Mouse (Mus musculus): ENCODE data around the gene Gm45521. TPM values are rescaled to one million over a fixed set of nuclear protein-coding genes. Genes with fewer than 3 reads are reported as not detected.

Gene Gm45521
- not detected in 2 replicates for polyA plus RNA-seq (2012; rRNA removed)
- polyA plus RNA-seq (2014; fragmentation: Nextera tagmentation; extraction: Ambion mirVana) = not detected in 2 replicates

DNA sequence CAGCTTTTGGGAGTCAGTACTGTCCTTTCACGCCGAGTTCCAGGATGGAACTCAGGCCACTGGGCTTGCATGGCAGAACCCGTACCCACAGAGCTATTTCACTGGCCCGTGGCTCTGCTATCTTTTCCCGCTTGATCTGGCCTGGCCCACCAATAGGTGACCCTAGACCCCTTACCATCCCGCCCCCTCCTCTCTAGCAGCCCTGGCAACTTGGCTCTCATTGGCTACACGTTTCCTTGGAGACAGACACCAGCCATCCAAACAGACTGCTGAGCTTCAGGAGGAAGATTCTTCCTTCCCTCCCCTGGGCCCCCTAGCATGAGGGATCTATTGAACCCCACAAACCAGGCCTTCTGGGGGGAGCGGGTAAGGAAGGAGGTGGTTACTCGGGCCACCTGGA lies at the start of gene Gm45521:
Gene Gm45521, plus strand, starts transcription at position 240 of the 400 bp plus-strand sequence.
- H3K9ac ChIP-seq (ENCODE audit: low read depth, low read length, severe bottlenecking) = no peak within 1 kb of the TSS
- 57% methylated on average over 9 of the region's 9 CpGs for WGBS
- 0 out of 2 replicates have a peak, but pooled peaks cover 3% of the 10 kb centered on the region for H3K36me3 ChIP-seq (ENCODE audit: control insufficient read depth, insufficient read depth, low read length)

DNA sequence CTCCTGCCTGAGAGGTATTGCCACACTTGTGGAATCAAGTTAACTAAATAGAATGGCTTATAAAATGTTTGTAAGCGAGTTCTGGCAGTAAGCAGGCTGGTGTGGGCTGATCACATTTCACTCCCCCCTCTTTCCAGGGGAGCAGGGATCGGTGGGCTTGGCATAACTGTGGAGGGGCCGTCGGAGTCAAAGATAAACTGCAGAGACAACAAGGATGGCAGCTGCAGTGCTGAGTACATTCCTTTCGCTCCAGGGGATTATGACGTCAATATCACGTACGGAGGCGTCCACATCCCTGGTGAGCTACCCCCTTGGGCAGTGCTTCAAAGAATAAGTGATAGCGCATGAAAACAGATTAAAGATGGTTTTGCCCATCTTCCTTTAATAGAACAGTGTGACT lies 47.6 kb upstream of the Gm45521 start:
- Histone ChIP-seq H3K4me1 (ENCODE audit: control insufficient read depth, insufficient read depth, low read length) (peaks cover 19% of the 10 kb centered on the region; the same call in 1 of the 2 replicates), H3K36me3 (ENCODE audit: control insufficient read depth, insufficient read depth, low read length) (peaks cover 82% of the 10 kb centered on the region), H3K27me3 (ENCODE audit: control insufficient read depth, insufficient read depth, low read length) (no peaks in the 10 kb centered on the region), H3K27ac (replicated peaks; ENCODE audit: low read depth, low read length) (no peak overlapping the region), H3K4me2 (replicated peaks; ENCODE audit: low read depth, low read length, severe bottlenecking) (no peak overlapping the region), H3K9ac (ENCODE audit: low read depth, low read length, severe bottlenecking) (no peak overlapping the region), H3K9me3 (ENCODE audit: control insufficient read depth, low read length) (no peaks in the 10 kb centered on the region), H3K4me3 (replicated peaks; ENCODE audit: low read length) (no peak overlapping the region)
- TF ChIP-seq POLR2A (IDR thresholded peaks at IDR 0.05; ENCODE audit: borderline replicate concordance, extremely low read depth, insufficient read depth, insufficient read length) = no peak
- 61% methylated on average over 10 of the region's 10 CpGs for WGBS
- ATAC-seq (ENCODE audit: low FRiP score, low read depth) = peak; percentile 48; the same call in 1 of the 2 replicates
- DNase-seq (ENCODE audit: low spot score) = no peak

More for the DNA sequence above, at the start of gene Gm45521:
- H3K27ac ChIP-seq (replicated peaks; ENCODE audit: low read depth, low read length) = no peak within 1 kb of the TSS
- H3K4me1 ChIP-seq (ENCODE audit: control insufficient read depth, insufficient read depth, low read length) = peaks cover 13% of the 10 kb centered on the region
- H3K4me3 ChIP-seq (replicated peaks; ENCODE audit: low read length) = no peak within 1 kb of the TSS
- DNase-seq (ENCODE audit: low spot score) = no peak
- TF ChIP-seq POLR2A (IDR thresholded peaks at IDR 0.05; ENCODE audit: borderline replicate concordance, extremely low read depth, insufficient read depth, insufficient read length) = no peak
- no peaks in the 10 kb centered on the region for H3K9me3 ChIP-seq (ENCODE audit: control insufficient read depth, low read length)
- no peak for ATAC-seq (ENCODE audit: low FRiP score, low read depth)
- no peaks in the 10 kb centered on the region for H3K27me3 ChIP-seq (ENCODE audit: control insufficient read depth, insufficient read depth, low read length)
- no peak within 1 kb of the TSS for H3K4me2 ChIP-seq (replicated peaks; ENCODE audit: low read depth, low read length, severe bottlenecking)

DNA sequence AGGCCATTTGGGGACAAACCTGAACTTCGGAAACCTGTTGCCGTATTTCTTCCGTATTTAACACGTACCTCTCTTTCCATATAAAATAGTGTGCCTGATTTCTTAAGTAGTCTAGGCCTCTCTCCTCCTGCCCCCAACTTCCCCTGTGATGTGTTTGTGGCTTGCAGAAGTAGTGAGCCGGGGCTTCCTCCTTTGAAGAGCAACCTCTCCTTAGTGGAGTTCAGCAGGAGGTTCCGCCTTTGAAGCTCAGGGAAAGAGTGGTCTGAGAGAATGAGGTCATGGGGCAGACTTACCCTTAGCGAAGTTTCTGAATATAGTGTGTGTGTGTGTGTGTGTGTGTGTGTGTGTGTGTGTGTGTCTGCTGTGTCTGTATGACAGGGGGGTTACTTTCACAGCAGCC lies 43.2 kb upstream of the Gm45521 start:
- H3K9ac ChIP-seq (ENCODE audit: low read depth, low read length, severe bottlenecking) = no peak overlapping the region
- H3K4me3 ChIP-seq (replicated peaks; ENCODE audit: low read length) = no peak overlapping the region
- ATAC-seq (ENCODE audit: low FRiP score, low read depth) (no peak), DNase-seq (ENCODE audit: low spot score) (no peak)
- 42% methylated on average over 7 of the region's 7 CpGs for WGBS
- H3K27ac ChIP-seq (replicated peaks; ENCODE audit: low read depth, low read length) = no peak overlapping the region
- no peaks in the 10 kb centered on the region for H3K9me3 ChIP-seq (ENCODE audit: control insufficient read depth, low read length)
- H3K4me2 ChIP-seq (replicated peaks; ENCODE audit: low read depth, low read length, severe bottlenecking) = no peak overlapping the region
- peaks cover 85% of the 10 kb centered on the region for H3K36me3 ChIP-seq (ENCODE audit: control insufficient read depth, insufficient read depth, low read length)
- H3K4me1 ChIP-seq (ENCODE audit: control insufficient read depth, insufficient read depth, low read length) = peaks cover 19% of the 10 kb centered on the region; the same call in 1 of the 2 replicates
- H3K27me3 ChIP-seq (ENCODE audit: control insufficient read depth, insufficient read depth, low read length) = no peaks in the 10 kb centered on the region
- TF ChIP-seq POLR2A (IDR thresholded peaks at IDR 0.05; ENCODE audit: borderline replicate concordance, extremely low read depth, insufficient read depth, insufficient read length) = no peak

DNA sequence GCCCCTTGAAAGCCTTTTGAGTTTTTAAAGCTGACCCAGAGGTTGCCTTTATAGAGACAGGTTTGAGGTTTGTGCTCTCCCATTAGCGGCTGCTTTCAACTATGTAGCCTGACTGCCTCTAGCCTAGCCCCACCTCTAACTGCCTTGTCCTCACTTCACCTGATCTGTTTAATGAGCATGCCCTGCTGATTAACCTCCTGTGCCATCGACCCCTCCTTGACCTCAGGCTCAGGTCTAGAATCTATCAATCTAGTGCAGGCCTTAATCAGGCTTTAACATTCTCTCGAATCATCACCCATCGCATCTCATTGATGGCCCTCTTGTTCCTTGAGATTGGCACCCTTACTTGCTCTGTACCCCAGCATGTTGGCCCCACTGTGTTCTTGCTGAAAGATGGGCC lies 42.6 kb upstream of the Gm45521 start:
- peaks cover 19% of the 10 kb centered on the region; the same call in 1 of the 2 replicates for H3K4me1 ChIP-seq (ENCODE audit: control insufficient read depth, insufficient read depth, low read length)
- no peak overlapping the region for H3K27ac ChIP-seq (replicated peaks; ENCODE audit: low read depth, low read length)
- DNase-seq (ENCODE audit: low spot score) = no peak
- no peak overlapping the region for H3K4me3 ChIP-seq (replicated peaks; ENCODE audit: low read length)
- ATAC-seq (ENCODE audit: low FRiP score, low read depth) = no peak
- no peak overlapping the region for H3K4me2 ChIP-seq (replicated peaks; ENCODE audit: low read depth, low read length, severe bottlenecking)
- peaks cover 86% of the 10 kb centered on the region for H3K36me3 ChIP-seq (ENCODE audit: control insufficient read depth, insufficient read depth, low read length)
- TF ChIP-seq POLR2A (IDR thresholded peaks at IDR 0.05; ENCODE audit: borderline replicate concordance, extremely low read depth, insufficient read depth, insufficient read length) = no peak
- H3K9me3 ChIP-seq (ENCODE audit: control insufficient read depth, low read length) = no peaks in the 10 kb centered on the region
- H3K9ac ChIP-seq (ENCODE audit: low read depth, low read length, severe bottlenecking) = no peak overlapping the region
- WGBS = 41% methylated on average over 4 of the region's 4 CpGs
- H3K27me3 ChIP-seq (ENCODE audit: control insufficient read depth, insufficient read depth, low read length) = no peaks in the 10 kb centered on the region

DNA sequence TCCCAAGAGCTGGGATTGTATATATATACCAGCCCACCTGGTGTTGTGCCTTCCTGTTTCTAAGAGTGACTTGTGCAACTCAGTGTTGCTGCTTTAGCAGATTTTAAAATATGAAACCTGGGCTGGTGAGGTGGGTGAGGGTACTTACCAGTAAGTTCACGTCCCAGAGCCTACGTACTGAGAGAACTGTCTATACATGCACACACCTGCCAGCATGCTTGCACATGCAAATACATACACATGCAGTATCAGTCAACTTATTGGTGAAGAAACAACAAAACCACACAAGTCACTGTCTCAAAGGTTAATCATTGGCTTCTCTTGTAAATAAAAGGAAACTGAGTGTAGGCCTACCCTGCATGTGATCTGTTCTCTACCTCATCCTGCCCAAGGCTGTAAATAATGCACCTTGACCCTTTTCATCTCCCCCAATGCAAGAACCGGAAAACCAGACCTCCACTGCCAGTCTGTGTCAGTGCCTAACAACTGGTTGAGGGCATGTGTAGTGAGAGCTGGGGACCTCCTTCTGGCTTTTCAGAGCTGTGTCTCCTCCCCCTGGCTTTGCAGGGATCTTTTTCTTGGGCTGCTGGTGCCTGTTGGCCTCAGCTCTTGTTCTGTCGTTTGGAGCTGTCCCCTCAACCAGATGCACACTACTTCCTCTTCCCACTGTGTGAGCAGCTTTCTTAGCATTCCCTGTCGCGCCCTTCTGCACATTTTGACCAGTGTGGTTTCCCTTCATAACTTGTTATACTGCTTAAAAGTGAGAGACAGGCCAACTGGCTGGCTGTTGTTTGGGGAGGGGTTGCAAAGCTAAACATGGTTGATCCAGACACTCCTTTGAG lies 38.7 kb upstream of the Gm45521 start:
- no peak for DNase-seq (ENCODE audit: low spot score)
- no peaks in the 10 kb centered on the region for H3K27me3 ChIP-seq (ENCODE audit: control insufficient read depth, insufficient read depth, low read length)
- no peak for TF ChIP-seq POLR2A (IDR thresholded peaks at IDR 0.05; ENCODE audit: borderline replicate concordance, extremely low read depth, insufficient read depth, insufficient read length)
- no peaks in the 10 kb centered on the region for H3K9me3 ChIP-seq (ENCODE audit: control insufficient read depth, low read length)
- H3K4me1 ChIP-seq (ENCODE audit: control insufficient read depth, insufficient read depth, low read length) = peaks cover 4% of the 10 kb centered on the region; the same call in 1 of the 2 replicates
- no peak overlapping the region for H3K9ac ChIP-seq (ENCODE audit: low read depth, low read length, severe bottlenecking)
- H3K4me2 ChIP-seq (replicated peaks; ENCODE audit: low read depth, low read length, severe bottlenecking) = no peak overlapping the region
- H3K27ac ChIP-seq (replicated peaks; ENCODE audit: low read depth, low read length) = no peak overlapping the region
- H3K36me3 ChIP-seq (ENCODE audit: control insufficient read depth, insufficient read depth, low read length) = peaks cover 93% of the 10 kb centered on the region
- H3K4me3 ChIP-seq (replicated peaks; ENCODE audit: low read length) = no peak overlapping the region
- WGBS = 74% methylated on average over 6 of the region's 6 CpGs
- no peak for ATAC-seq (ENCODE audit: low FRiP score, low read depth)
